Mouse (Mus musculus) liver, adult (tissue): ENCODE data around the gene Tom1l2.

Source experiments
- GATA4 ChIP-seq: IDR thresholded peaks from 2 replicates; pipeline ENCODE4 v1.6.1; 2014; ENCODE audit warnings: mild to moderate bottlenecking, low read length; ENCODE audit not compliant: insufficient replicate concordance

Tom1l2 gene

DNA sequence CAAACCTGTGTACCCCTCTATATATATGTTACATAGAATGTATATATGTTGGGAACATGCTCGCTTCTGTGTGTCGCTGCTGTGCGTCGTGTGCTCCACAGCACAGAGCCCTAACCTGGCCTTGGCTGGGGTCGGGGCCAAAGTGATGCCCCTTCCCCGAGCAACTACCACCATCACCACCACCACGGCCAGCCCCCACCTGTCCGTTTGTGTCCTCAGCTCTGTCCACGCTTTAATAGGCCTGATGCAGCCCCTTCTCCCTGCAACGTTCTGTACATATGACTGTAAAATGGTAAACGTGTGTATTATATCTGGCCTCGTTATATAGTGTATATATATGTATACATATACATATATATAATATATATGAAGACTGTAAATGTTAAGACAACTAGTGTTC lies 154.1 kb downstream of the Tom1l2 start:
- no peak for TF ChIP-seq GATA4

DNA sequence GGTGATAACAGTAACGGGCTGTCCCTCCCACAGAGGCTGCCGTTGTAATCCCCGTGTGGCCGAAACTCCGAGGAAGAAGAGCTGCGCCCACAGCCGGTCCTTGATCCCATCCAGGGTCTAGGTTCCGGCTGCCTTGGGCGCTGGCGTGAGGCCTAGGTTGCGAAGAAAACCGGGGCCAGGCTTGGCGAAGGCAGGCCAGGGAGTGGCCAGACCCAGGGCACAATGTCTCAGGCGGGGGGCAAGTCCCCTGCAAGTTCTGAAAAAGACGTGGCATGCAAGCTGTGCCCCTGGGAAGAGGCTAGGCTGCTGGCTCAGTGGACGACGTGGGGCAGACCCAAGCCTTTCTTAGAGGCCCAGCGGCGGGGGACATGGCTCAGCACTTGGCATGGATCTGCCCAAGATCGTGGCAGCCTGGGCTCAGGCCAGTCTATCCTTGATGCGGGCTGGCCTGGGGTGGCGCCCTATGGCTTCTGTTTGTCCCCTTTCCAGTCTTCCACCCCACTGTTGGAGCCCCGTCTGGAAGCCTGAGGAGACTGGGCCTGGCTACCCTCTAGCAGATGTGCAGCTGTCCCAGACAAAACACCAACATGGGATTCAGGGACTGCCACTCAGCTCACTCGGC lies 154.6 kb downstream of the Tom1l2 start:
- TF ChIP-seq GATA4 = no peak

DNA sequence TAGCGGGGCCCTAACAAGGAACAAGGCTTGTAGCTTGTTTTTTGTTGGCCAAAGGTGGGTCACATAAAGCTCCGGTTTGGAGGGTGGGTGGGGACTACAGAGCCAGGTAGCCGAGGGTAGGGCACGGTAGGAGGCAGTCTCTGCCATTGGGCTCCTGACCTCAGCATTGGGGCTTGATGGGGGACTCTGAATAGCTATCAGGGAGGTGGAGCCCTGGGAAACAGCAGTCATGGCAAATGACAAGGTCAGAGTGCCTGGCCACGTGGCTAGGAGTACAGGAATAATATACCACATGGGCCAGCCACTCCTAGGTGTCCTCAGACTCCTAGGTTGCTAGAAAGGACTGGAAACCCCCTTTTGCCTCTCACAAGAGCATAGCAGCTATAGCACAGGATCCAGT lies 156.4 kb downstream of the Tom1l2 start:
- TF ChIP-seq GATA4 = no peak

DNA sequence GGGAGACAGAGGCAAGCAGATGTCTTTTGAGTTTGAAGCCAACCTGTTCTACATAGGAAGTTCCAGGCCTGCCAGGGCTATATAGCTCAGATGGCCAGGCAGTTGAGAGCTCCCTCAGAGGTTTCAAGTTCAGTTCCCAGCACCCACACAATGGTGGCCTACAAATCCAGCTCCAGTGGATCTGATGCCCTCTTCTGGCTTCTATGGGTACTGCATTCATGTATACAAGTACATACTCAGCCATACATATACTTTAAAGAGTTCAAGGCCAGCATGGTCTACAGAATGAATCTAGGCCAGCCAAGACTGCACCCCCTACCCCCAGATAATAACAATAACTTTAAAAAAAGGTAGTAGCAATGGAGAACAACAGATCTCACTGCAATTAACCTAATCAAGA lies 157.6 kb downstream of the Tom1l2 start:
- TF ChIP-seq GATA4 = no peak

DNA sequence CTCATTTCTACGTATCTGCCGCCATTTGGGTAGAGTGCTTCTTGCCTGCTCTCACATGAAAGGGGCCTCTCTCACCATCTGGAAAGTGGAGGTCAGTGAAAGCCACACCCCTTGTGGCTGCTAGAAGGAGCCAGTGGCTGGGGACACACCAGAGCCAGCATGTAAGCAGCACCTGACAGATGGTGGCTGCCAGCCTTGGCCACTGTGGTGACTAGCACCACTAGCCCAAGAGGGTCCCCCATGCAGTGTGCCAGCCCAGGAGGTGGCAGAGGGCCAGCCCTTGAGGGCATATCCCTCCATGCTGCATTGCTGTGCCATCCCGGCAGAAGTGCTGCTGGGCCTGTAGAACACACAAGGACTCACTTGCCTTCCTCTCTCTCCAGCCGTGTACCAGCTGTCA lies 159.1 kb downstream of the Tom1l2 start:
- TF ChIP-seq GATA4 = no peak

GRCm38 (mm10) chr11:60192534-60192933 lies 160.2 kb downstream of the Tom1l2 start:
- TF ChIP-seq GATA4 = no peak

- no peak for TF ChIP-seq GATA4
These were observed 162.6 kb downstream of the Tom1l2 start for GRCm38 (mm10) chr11:60190055-60190641.

DNA sequence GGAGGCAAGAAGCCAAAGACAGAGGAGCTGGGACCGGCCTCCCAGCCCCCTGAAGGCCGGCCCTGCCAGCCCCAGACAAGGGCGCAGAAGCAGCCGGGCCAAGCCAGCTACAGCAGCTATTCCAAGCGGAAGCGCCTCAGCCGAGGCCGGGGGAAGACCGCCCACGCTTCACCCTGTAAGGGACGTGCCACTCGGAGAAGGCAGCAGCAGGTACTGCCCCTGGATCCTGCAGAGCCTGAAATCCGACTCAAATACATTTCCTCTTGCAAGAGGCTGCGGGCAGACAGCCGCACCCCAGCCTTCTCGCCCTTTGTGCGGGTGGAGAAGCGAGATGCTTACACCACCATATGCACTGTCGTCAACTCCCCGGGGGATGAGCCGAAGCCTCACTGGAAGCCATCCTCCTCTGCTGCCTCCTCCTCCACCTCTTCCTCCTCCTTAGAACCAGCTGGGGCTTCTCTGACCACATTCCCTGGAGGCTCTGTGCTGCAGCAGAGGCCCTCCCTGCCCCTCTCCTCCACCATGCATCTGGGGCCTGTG lies 163.1 kb downstream of the Tom1l2 start:
- TF ChIP-seq GATA4 = no peak

- no peak for TF ChIP-seq GATA4
These were observed 164.3 kb downstream of the Tom1l2 start for GRCm38 (mm10) chr11:60188275-60188853.

- TF ChIP-seq GATA4 = no peak
These were observed 165.6 kb downstream of the Tom1l2 start for GRCm38 (mm10) chr11:60187070-60187469.

DNA sequence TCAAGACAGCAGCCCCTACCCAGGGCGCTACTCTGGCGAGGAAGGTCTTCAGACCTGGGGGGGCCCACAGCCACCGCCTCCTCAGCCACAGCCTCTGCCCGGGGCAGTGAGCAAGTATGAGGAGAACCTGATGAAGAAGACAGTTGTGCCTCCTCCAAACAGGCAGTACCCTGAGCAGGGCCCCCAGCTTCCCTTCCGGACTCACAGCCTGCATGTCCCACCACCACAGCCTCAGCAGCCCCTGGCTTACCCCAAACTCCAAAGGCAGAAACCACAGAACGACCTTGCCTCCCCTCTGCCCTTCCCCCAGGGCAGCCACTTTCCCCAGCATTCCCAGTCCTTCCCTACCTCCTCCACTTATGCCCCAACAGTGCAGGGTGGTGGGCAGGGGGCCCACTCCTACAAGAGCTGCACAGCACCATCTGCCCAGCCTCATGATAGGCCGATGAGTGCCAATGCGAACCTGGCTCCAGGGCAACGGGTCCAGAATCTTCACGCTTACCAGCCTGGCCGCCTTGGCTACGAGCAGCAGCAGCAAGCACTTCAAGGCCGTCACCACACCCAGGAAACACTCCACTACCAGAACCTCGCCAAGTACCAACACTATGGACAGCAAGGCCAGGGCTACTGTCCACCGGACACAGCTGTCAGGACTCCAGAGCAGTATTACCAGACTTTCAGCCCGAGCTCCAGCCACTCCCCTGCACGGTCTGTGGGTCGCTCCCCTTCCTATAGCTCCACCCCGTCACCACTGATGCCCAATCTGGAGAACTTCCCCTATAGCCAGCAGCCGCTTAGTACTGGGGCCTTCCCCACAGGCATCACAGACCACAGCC lies 167.1 kb downstream of the Tom1l2 start:
- TF ChIP-seq GATA4 = no peak

- no peak for TF ChIP-seq GATA4
These were observed 168.1 kb downstream of the Tom1l2 start for GRCm38 (mm10) chr11:60184346-60185325.

GRCm38 (mm10) chr11:60182741-60183140 lies 170.0 kb downstream of the Tom1l2 start:
- TF ChIP-seq GATA4 = no peak

- no peak for TF ChIP-seq GATA4
These were observed 170.5 kb downstream of the Tom1l2 start for GRCm38 (mm10) chr11:60182116-60182670.
